Mouse (Mus musculus) embryonic facial prominence, embryonic 14.5 days (tissue): ENCODE data around the gene Fyttd1. TPM values are rescaled to one million over a fixed set of nuclear protein-coding genes. Genes with fewer than 3 reads are reported as not detected.
"Not testable (repeated sequence)": the region's sequence is repeated elsewhere in the genome, so short reads cannot be mapped to it uniquely, and the experiment has no call there.

Experiments
- ATAC-seq: fragments of 200-750 bp; cut with Nextera tagmentation; 2 replicates; pipeline ENCODE4 v1.8.0; 2017; ENCODE audit warnings: low read depth, moderate number of reproducible peaks, moderate TSS enrichment
- DNase-seq: peaks from one replicate; pipeline ENCODE4 v3.0.0-alpha.2; 2015; ENCODE audit warnings: low spot score
- H3K27ac ChIP-seq: fragments of 300-500 bp; sonication (generic); replicated peaks from 2 replicates; pipeline ENCODE4 v1.5.1; 2014; ENCODE audit warnings: low read depth, mild to moderate bottlenecking, low read length, moderate library complexity
- H3K27me3 ChIP-seq: fragments of 300-500 bp; sonication (generic); replicated peaks from 2 replicates; pipeline ENCODE4 v1.6.1; 2014; ENCODE audit warnings: low read length; ENCODE audit not compliant: control insufficient read depth, insufficient read depth
- H3K36me3 ChIP-seq: fragments of 300-500 bp; sonication (generic); 2 replicates; pipeline ENCODE4 v1.6.1; 2014; ENCODE audit warnings: low read length, mixed read lengths; ENCODE audit not compliant: control insufficient read depth, insufficient read depth
- H3K4me1 ChIP-seq: fragments of 300-500 bp; sonication (generic); 2 replicates; pipeline ENCODE4 v1.6.1; 2014; ENCODE audit warnings: antibody characterized with exemption, low read length; ENCODE audit not compliant: control insufficient read depth, insufficient read depth
- H3K4me2 ChIP-seq: fragments of 300-500 bp; sonication (generic); 2 replicates; pipeline ENCODE4 v1.6.1; 2014; ENCODE audit warnings: low read depth, mild to moderate bottlenecking, low read length, moderate library complexity, mixed read lengths
- H3K4me3 ChIP-seq: fragments of 300-500 bp; sonication (generic); 2 replicates; pipeline ENCODE4 v1.5.1; 2014; ENCODE audit warnings: low read depth, mild to moderate bottlenecking, low read length
- H3K9ac ChIP-seq: fragments of 300-500 bp; sonication (generic); 2 replicates; pipeline ENCODE4 v1.6.1; 2014; ENCODE audit warnings: low read depth, mild to moderate bottlenecking, low read length, moderate library complexity, mixed read lengths
- H3K9me3 ChIP-seq: fragments of 300-500 bp; sonication (generic); 2 replicates; pipeline ENCODE4 v1.6.1; 2016; ENCODE audit warnings: low read length; ENCODE audit not compliant: control insufficient read depth
- WGBS: fragments of 180-500 bp; shearing (Covaris S2); extraction: QIAGEN DNeasy Blood & Tissue Kit; methylation state at CpG from one replicate; pipeline ENCODE4 v1.1.7; 2014; 5-methylcytosine and 5-hydroxymethylcytosine counted together
- polyA plus RNA-seq: library from polyadenylated mRNA; unstranded; fragments of >200 nt; fragmentation: Nextera tagmentation; extraction: Ambion mirVana; gene quantifications from 2 replicates; pipeline ENCODE4 v1.2.1, GENCODE M21; 2014

Fyttd1 gene
- polyA plus RNA-seq, 1 experiment from 2014 or later = 136 TPM

DNA sequence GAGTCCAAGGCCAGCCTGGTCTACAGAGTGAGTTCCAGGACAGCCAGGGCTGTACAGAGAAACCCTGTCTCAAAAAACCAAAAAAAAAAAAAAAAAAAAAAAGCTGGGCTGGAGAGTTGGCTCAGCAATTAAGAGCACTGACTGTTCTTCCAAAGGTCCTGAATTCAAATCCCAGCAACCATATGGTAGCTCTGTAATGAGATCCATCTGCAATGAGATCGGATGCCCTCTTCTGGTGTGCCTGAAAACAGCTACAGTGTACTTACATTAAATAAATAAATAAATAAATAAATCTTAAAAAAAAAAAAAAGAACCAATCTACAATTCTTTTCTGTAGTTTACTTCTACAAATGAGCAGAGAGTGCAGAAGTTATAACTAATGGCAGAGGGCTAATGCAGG, 2.0 kb upstream of the Fyttd1 start:
- ATAC-seq, H3K36me3 ChIP-seq, H3K9me3 ChIP-seq, DNase-seq, H3K27ac ChIP-seq, H3K9ac ChIP-seq, H3K27me3 ChIP-seq, H3K4me2 ChIP-seq, H3K4me3 ChIP-seq: not testable (repeated sequence)
- WGBS = 57% methylated on average over 1 of the region's 1 CpGs
- H3K4me1 ChIP-seq = peaks cover 16% of the 10 kb centered on the region

- peaks cover 16% of the 10 kb centered on the region for H3K4me1 ChIP-seq
- H3K9me3 ChIP-seq = no peaks in the 10 kb centered on the region
- no peak for DNase-seq
- ATAC-seq = no peak
- no peaks in the 10 kb centered on the region for H3K27me3 ChIP-seq
- H3K36me3 ChIP-seq = no peaks in the 10 kb centered on the region
- WGBS = 91% methylated on average over 3 of the region's 3 CpGs
- no peak overlapping the region for H3K9ac ChIP-seq
- H3K4me2 ChIP-seq = no peak overlapping the region
- no peak overlapping the region for H3K4me3 ChIP-seq
- H3K27ac ChIP-seq = no peak overlapping the region
Observed at GRCm38 (mm10) chr16:32875847-32876246, 1.5 kb upstream of the Fyttd1 start.

DNA sequence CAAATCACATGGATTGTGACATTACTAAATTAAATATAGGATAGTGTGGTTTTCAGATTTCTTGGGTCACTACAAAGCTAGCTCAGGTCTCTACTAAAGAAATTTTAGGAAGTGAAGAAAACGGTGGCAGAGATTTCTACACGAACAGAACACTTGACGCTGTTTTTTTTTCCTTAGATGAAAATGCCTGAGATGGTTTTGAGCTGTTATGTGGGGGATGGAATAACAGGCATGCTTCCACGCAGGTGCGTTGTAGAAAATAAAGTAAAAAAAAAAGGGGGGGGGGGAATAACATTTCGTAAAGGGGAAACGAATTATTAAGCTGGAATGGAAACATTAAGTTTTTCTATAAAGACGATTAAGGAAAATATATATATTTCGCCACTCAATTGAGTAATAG, 469 bp upstream of the Fyttd1 start:
- Histone ChIP-seq H3K4me1 (peaks cover 16% of the 10 kb centered on the region), H3K4me2 (peak overlapping the region; percentile 84), H3K27ac (peak overlapping the region; percentile 82; the same call in 1 of the 2 replicates), H3K4me3 (peak overlapping the region; percentile 63), H3K36me3 (no peaks in the 10 kb centered on the region), H3K27me3 (no peaks in the 10 kb centered on the region), H3K9ac (peak overlapping the region; percentile 92), H3K9me3 (no peaks in the 10 kb centered on the region)
- 23% methylated on average over 9 of the region's 9 CpGs for WGBS
- no peak for DNase-seq
- ATAC-seq = no peak

DNA sequence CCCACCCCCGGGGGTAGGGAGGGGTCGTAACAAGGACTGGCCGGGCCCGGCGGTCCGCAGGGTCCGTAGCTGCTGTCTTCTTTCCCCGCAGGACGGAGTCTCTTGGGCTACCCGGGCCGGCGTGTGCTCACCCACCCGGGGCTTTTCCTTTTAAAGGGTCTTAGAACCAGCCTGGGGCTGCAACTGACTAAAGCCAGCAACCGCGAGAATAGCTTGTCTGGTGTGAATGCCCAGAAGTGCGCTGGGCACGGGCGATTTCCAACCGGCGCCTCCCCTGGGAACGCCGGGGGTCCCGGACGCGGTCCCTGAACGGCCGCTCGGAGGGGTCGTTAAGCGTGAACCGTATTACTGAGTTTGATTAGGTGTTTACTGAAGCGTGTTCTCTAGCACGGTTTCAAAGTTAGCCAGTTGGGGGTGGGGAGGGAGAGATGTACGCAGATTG, 878 bp downstream of the Fyttd1 start:
- peak overlapping the region; percentile 84 for H3K4me2 ChIP-seq
- 0% methylated on average over 28 of the region's 34 CpGs for WGBS
- peaks cover 16% of the 10 kb centered on the region for H3K4me1 ChIP-seq
- ATAC-seq (0 out of 2 replicates have a peak, but pooled peaks have one; percentile 13), DNase-seq (peak; percentile 20)
- H3K27ac ChIP-seq = peak overlapping the region; percentile 82
- H3K27me3 ChIP-seq = no peaks in the 10 kb centered on the region
- H3K9ac ChIP-seq = peak overlapping the region; percentile 92
- H3K9me3 ChIP-seq = no peaks in the 10 kb centered on the region
- no peaks in the 10 kb centered on the region for H3K36me3 ChIP-seq
- peak overlapping the region; percentile 63 for H3K4me3 ChIP-seq

DNA sequence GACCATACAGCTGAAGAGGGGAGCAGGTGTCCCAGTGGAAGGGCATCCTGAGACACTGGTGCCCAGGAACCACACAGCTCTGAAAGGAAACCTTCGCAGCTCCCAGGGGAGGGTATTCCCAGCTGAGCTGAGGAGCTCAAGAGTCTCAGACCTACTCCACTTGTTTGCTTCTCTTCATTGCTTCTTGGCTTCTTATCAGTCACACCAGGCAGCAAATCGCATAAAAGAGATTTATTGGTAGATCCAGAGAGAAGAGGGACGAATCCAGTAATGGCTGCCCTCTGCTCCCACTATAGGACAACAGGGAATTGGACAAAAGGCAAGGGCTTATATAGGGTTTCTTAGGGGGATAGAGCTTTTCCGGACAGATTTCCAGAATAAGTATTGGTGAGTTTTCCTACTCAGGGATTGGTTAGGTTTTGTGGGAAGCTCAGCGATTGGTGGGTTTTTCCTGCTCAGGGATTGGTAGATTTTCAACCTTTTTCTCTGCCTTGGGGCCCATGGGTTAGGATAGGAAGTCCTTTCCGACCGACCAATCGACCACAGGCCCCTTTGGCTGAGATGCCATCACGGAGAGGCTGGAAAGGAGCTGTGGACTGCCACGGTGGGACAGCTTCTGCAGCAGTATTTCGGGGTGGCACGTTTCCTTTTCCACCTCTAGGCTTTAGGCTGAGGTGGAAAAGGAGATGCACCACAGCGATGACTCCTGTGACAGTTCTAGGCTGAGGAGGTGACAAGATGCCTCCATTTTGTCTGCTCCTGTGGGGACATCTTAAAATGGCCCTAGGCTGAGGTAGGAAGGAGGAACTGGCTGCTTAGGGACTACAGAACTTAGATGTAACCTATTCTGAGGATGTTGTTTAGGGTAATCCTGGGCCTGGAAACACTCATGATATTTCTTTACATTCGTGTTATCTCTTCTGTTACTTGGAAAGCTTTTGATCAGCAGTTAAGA, 1.9 kb downstream of the Fyttd1 start:
- 89% methylated on average over 14 of the region's 14 CpGs for WGBS
- Histone ChIP-seq H3K9me3 (no peaks in the 10 kb centered on the region), H3K4me1 (peaks cover 16% of the 10 kb centered on the region), H3K4me2 (peak overlapping the region; percentile 84), H3K9ac (peak overlapping the region; percentile 92; the same call in 1 of the 2 replicates), H3K27me3 (no peaks in the 10 kb centered on the region), H3K36me3 (0 out of 2 replicates have a peak, but pooled peaks cover 4% of the 10 kb centered on the region), H3K27ac (no peak overlapping the region), H3K4me3 (peak overlapping the region; percentile 63)
- DNase-seq (no peak), ATAC-seq (no peak)

- H3K4me2 ChIP-seq = no peak overlapping the region
- H3K4me3 ChIP-seq = no peak overlapping the region
- H3K36me3 ChIP-seq = peaks cover 17% of the 10 kb centered on the region
- 80% methylated on average over 7 of the region's 7 CpGs for WGBS
- H3K27me3 ChIP-seq = no peaks in the 10 kb centered on the region
- H3K9ac ChIP-seq = no peak overlapping the region
- H3K27ac ChIP-seq = no peak overlapping the region
- no peaks in the 10 kb centered on the region for H3K9me3 ChIP-seq
- peaks cover 11% of the 10 kb centered on the region for H3K4me1 ChIP-seq
- ATAC-seq (no peak), DNase-seq (no peak)
Observed at GRCm38 (mm10) chr16:32881538-32881937, 4.2 kb downstream of the Fyttd1 start.

GRCm38 (mm10) chr16:32887996-32888395, 10.7 kb downstream of the Fyttd1 start:
- H3K9me3 ChIP-seq = no peaks in the 10 kb centered on the region
- H3K9ac ChIP-seq = no peak overlapping the region
- WGBS = 88% methylated on average over 7 of the region's 7 CpGs
- no peaks in the 10 kb centered on the region for H3K27me3 ChIP-seq
- no peaks in the 10 kb centered on the region for H3K4me1 ChIP-seq
- H3K36me3 ChIP-seq = peaks cover 54% of the 10 kb centered on the region
- H3K27ac ChIP-seq = no peak overlapping the region
- H3K4me3 ChIP-seq = no peak overlapping the region
- DNase-seq (no peak), ATAC-seq (no peak)
- H3K4me2 ChIP-seq = no peak overlapping the region

GRCm38 (mm10) chr16:32889881-32890280, 12.6 kb downstream of the Fyttd1 start:
- DNase-seq (no peak), ATAC-seq (no peak)
- H3K9ac ChIP-seq = no peak overlapping the region
- no peak overlapping the region for H3K27ac ChIP-seq
- H3K27me3 ChIP-seq = no peaks in the 10 kb centered on the region
- no peaks in the 10 kb centered on the region for H3K9me3 ChIP-seq
- 41% methylated on average over 2 of the region's 2 CpGs for WGBS
- H3K4me3 ChIP-seq = no peak overlapping the region
- H3K4me2 ChIP-seq = no peak overlapping the region
- H3K36me3 ChIP-seq = peaks cover 61% of the 10 kb centered on the region
- no peaks in the 10 kb centered on the region for H3K4me1 ChIP-seq
